Mouse (Mus musculus) stomach, postnatal 0 days (tissue): Measurements from ENCODE around the gene Rps24. TPM values are rescaled to one million over a fixed set of nuclear protein-coding genes. Genes with fewer than 3 reads are reported as not detected.
"Not testable (repeated sequence)": the region's sequence is repeated elsewhere in the genome, so short reads cannot be mapped to it uniquely, and the experiment has no call there.

Experiments
- ATAC-seq: fragments of 200-750 bp; cut with Nextera tagmentation; 2 replicates; pipeline ENCODE4 v1.8.0; 2017; ENCODE audit not compliant: low FRiP score, low TSS enrichment
- DNase-seq: peaks from one replicate; pipeline ENCODE4 v3.0.0-alpha.2; 2016; ENCODE audit warnings: low spot score
- H3K27ac ChIP-seq: fragments of 300-500 bp; sonication (generic); replicated peaks from 2 replicates; pipeline ENCODE4 v1.5.1; 2014; ENCODE audit warnings: mild to moderate bottlenecking, control low read depth
- H3K27me3 ChIP-seq: fragments of 300-500 bp; sonication (generic); 2 replicates; pipeline ENCODE4 v1.6.1; 2014; ENCODE audit warnings: low read length; ENCODE audit not compliant: control insufficient read depth, insufficient read depth
- H3K36me3 ChIP-seq: fragments of 300-500 bp; sonication (generic); 2 replicates; pipeline ENCODE4 v1.6.1; 2014; ENCODE audit warnings: low read length, mixed read lengths; ENCODE audit not compliant: control insufficient read depth, insufficient read depth
- H3K4me1 ChIP-seq: fragments of 300-500 bp; sonication (generic); replicated peaks from 2 replicates; pipeline ENCODE4 v1.6.1; 2014; ENCODE audit warnings: antibody characterized with exemption; ENCODE audit not compliant: control insufficient read depth, insufficient read depth
- H3K4me2 ChIP-seq: fragments of 300-500 bp; sonication (generic); replicated peaks from 2 replicates; pipeline ENCODE4 v1.6.1; 2014; ENCODE audit warnings: low read depth, mild to moderate bottlenecking, control low read depth, moderate library complexity
- H3K4me3 ChIP-seq: fragments of 300-500 bp; sonication (generic); 2 replicates; pipeline ENCODE4 v1.5.1; 2014; ENCODE audit warnings: low read depth, low read length, control low read depth
- H3K9ac ChIP-seq: fragments of 300-500 bp; sonication (generic); 2 replicates; pipeline ENCODE4 v1.6.1; 2014; ENCODE audit warnings: mild to moderate bottlenecking, low read length, control low read depth, mixed read lengths
- H3K9me3 ChIP-seq: fragments of 300-500 bp; sonication (generic); 2 replicates; pipeline ENCODE4 v1.6.1; 2016; ENCODE audit warnings: low read length; ENCODE audit not compliant: control insufficient read depth
- CTCF ChIP-seq: IDR thresholded peaks from 2 replicates; pipeline ENCODE4 v1.5.1; 2016; ENCODE audit warnings: antibody characterized with exemption, low read depth, mild to moderate bottlenecking, moderate library complexity
- EP300 ChIP-seq: optimal IDR thresholded peaks from 2 replicates; pipeline ENCODE3; 2016; ENCODE audit warnings: antibody characterized with exemption
- WGBS: fragments of 180-500 bp; shearing (Covaris S2); extraction: QIAGEN DNeasy Blood & Tissue Kit; methylation state at CpG from one replicate; pipeline ENCODE4 v1.1.7; 2014; 5-methylcytosine and 5-hydroxymethylcytosine counted together
- polyA plus RNA-seq: library from polyadenylated mRNA; unstranded; fragments of >200 nt; fragmentation: Nextera tagmentation; extraction: Ambion mirVana; gene quantifications from 2 replicates; pipeline ENCODE4 v1.2.1, GENCODE M21; 2015

The Rps24 gene
- 1,066 and 1,112 TPM in 2 replicates for polyA plus RNA-seq

DNA sequence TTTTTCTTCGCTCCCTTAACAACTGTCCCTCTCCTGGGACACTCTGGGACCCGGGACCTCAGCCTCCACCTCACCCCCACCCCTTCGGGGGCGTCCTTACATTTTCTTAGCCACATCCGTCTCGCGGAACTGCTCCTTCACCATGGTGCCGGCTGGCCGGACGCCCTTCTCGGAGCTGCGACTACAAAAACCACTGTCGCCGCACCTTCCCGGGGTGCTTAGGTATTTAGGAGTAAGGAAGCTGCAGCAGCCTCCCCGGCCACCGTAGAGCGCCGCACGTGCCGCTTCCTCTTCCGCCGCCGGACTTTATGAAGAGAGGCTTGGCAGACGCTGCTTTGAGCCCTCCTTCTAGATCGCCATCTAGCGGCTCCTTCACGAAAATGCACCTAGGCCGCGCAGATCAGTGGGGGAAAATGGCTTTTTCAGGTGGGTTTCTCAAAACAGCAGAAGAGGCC, at the start of gene Rps24, which contains the start of gene Polr3a:
Gene Rps24, plus strand, starts transcription at position 353 of the 455 bp plus-strand sequence.
Gene Polr3a, minus strand, starts transcription at position 286 of the 455 bp plus-strand sequence.
- peak; percentile 92 for DNase-seq
- H3K27ac ChIP-seq = peak within 1 kb of the TSS; percentile 76
- peak; percentile 77 for ATAC-seq

GRCm38 (mm10) chr14:24443529-24443928, 43.4 kb upstream of the Rps24 start:
- not testable (repeated sequence) for H3K36me3 ChIP-seq, H3K9me3 ChIP-seq, ATAC-seq, H3K4me3 ChIP-seq, DNase-seq, H3K27ac ChIP-seq, H3K4me2 ChIP-seq, H3K27me3 ChIP-seq, H3K9ac ChIP-seq, H3K4me1 ChIP-seq
- 85% methylated on average over 4 of the region's 4 CpGs for WGBS

More for the DNA sequence above, at the start of gene Rps24, which contains the start of gene Polr3a:
- Histone ChIP-seq H3K4me1 (no peaks in the 10 kb centered on the region; the same call in 1 of the 2 replicates), H3K9me3 (no peaks in the 10 kb centered on the region), H3K27me3 (no peaks in the 10 kb centered on the region), H3K4me3 (peak within 1 kb of the TSS; percentile 80), H3K36me3 (peaks cover 2% of the 10 kb centered on the region), H3K4me2 (peak within 1 kb of the TSS; percentile 65), H3K9ac (peak within 1 kb of the TSS; percentile 92)
- peak; percentile 16 for TF ChIP-seq EP300
- peak; percentile 94 for TF ChIP-seq CTCF
- under 1% methylated on average over 30 of the region's 30 CpGs for WGBS

- Histone ChIP-seq H3K9me3 (no peaks in the 10 kb centered on the region), H3K4me1 (no peaks in the 10 kb centered on the region), H3K27ac (no peak overlapping the region), H3K36me3 (peaks cover 37% of the 10 kb centered on the region), H3K27me3 (no peaks in the 10 kb centered on the region), H3K9ac (no peak overlapping the region), H3K4me3 (no peak overlapping the region), H3K4me2 (no peak overlapping the region)
- TF ChIP-seq EP300 (no peak), CTCF (no peak)
- DNase-seq (no peak), ATAC-seq (no peak)
- WGBS = 84% methylated on average over 3 of the region's 3 CpGs
Measured at GRCm38 (mm10) chr14:24458191-24458590, 28.7 kb upstream of the Rps24 start.

- Histone ChIP-seq H3K9ac (no peak overlapping the region), H3K9me3 (no peaks in the 10 kb centered on the region), H3K27me3 (no peaks in the 10 kb centered on the region), H3K27ac (no peak overlapping the region), H3K4me2 (no peak overlapping the region), H3K4me3 (no peak overlapping the region), H3K36me3 (peaks cover 57% of the 10 kb centered on the region), H3K4me1 (no peaks in the 10 kb centered on the region)
- DNase-seq = no peak
- 75% methylated on average over 6 of the region's 6 CpGs for WGBS
- no peak for TF ChIP-seq EP300
- no peak for TF ChIP-seq CTCF
- no peak for ATAC-seq
Measured at GRCm38 (mm10) chr14:24468806-24469205, 18.1 kb upstream of the Rps24 start.

GRCm38 (mm10) chr14:24486241-24486767, 621 bp upstream of the Rps24 start:
- Histone ChIP-seq H3K9me3 (no peaks in the 10 kb centered on the region), H3K4me2 (peak overlapping the region; percentile 65), H3K27ac (peak overlapping the region; percentile 76), H3K4me1 (no peaks in the 10 kb centered on the region; the same call in 1 of the 2 replicates), H3K36me3 (peaks cover 6% of the 10 kb centered on the region), H3K4me3 (peak overlapping the region; percentile 80), H3K27me3 (no peaks in the 10 kb centered on the region), H3K9ac (peak overlapping the region; percentile 92)
- TF ChIP-seq CTCF (no peak), EP300 (no peak)
- DNase-seq (peak; percentile 21), ATAC-seq (peak; percentile 10)
- 5% methylated on average over 13 of the region's 13 CpGs for WGBS

GRCm38 (mm10) chr14:24489772-24490171, 2.8 kb downstream of the Rps24 start:
- H3K4me3 ChIP-seq, H3K9ac ChIP-seq, ATAC-seq, H3K27ac ChIP-seq, H3K9me3 ChIP-seq, H3K4me2 ChIP-seq, H3K4me1 ChIP-seq, H3K27me3 ChIP-seq, DNase-seq: not testable (repeated sequence)
- peaks cover 15% of the 10 kb centered on the region for H3K36me3 ChIP-seq
- 86% methylated on average over 7 of the region's 7 CpGs for WGBS
